Mouse (Mus musculus): ENCODE measurements at regions not wholly inside any gene's neighbourhood (a gene's known extent, or its start where the extent isn't known, plus 50 kb on each side); places are given as distances from the start of the nearest gene placed in this dataset.

- Histone ChIP-seq H3K27ac (ENCODE audit: insufficient read depth, low read length) (no peak overlapping the region), H3K4me1 (ENCODE audit: control insufficient read depth, insufficient read depth, low read length) (no peaks in the 10 kb centered on the region), H3K4me3 (ENCODE audit: insufficient read depth, low read length) (no peak overlapping the region)
- TF ChIP-seq POLR2A (IDR thresholded peaks at IDR 0.05; ENCODE audit: low read depth, low read length) = no peak
Observed at GRCm38 (mm10) chr12:9952372-9952771, 382.5 kb downstream of the Osr1 start.

- Histone ChIP-seq H3K4me1 (ENCODE audit: control insufficient read depth, insufficient read depth, low read length) (no peaks in the 10 kb centered on the region), H3K27ac (ENCODE audit: insufficient read depth, low read length) (no peak overlapping the region), H3K4me3 (ENCODE audit: insufficient read depth, low read length) (no peak overlapping the region)
- TF ChIP-seq CTCF (IDR thresholded peaks at IDR 0.05; ENCODE audit: borderline replicate concordance, insufficient read depth, low read length) (no peak), POLR2A (IDR thresholded peaks at IDR 0.05; ENCODE audit: low read depth, low read length) (no peak)
Observed at GRCm38 (mm10) chr12:9954178-9954888, 384.4 kb downstream of the Osr1 start.

- H3K4me1 ChIP-seq (ENCODE audit: control insufficient read depth, insufficient read depth, low read length) = no peaks in the 10 kb centered on the region
- no peak overlapping the region for H3K27ac ChIP-seq (ENCODE audit: insufficient read depth, low read length)
- H3K4me3 ChIP-seq (ENCODE audit: insufficient read depth, low read length) = no peak overlapping the region
- TF ChIP-seq CTCF (IDR thresholded peaks at IDR 0.05; ENCODE audit: borderline replicate concordance, insufficient read depth, low read length) (no peak), POLR2A (IDR thresholded peaks at IDR 0.05; ENCODE audit: low read depth, low read length) (no peak)
Observed at GRCm38 (mm10) chr12:9969390-9969789, 399.5 kb downstream of the Osr1 start.

- no peak for TF ChIP-seq POLR2A (IDR thresholded peaks at IDR 0.05; ENCODE audit: low read depth, low read length)
- no peak for TF ChIP-seq CTCF (IDR thresholded peaks at IDR 0.05; ENCODE audit: borderline replicate concordance, insufficient read depth, low read length)
- Histone ChIP-seq H3K4me1 (ENCODE audit: control insufficient read depth, insufficient read depth, low read length) (no peaks in the 10 kb centered on the region), H3K27ac (ENCODE audit: insufficient read depth, low read length) (no peak overlapping the region), H3K4me3 (ENCODE audit: insufficient read depth, low read length) (no peak overlapping the region)
Observed at GRCm38 (mm10) chr12:9970771-9971170, 399.0 kb upstream of the Nt5c1b start.

GRCm38 (mm10) chr12:9978494-9979112 is 391.2 kb upstream of the Nt5c1b start:
- TF ChIP-seq POLR2A (IDR thresholded peaks at IDR 0.05; ENCODE audit: low read depth, low read length) (no peak), CTCF (IDR thresholded peaks at IDR 0.05; ENCODE audit: borderline replicate concordance, insufficient read depth, low read length) (no peak)
- peaks cover 7% of the 10 kb centered on the region for H3K4me1 ChIP-seq (ENCODE audit: control insufficient read depth, insufficient read depth, low read length)
- no peak overlapping the region for H3K4me3 ChIP-seq (ENCODE audit: insufficient read depth, low read length)
- H3K27ac ChIP-seq (ENCODE audit: insufficient read depth, low read length) = peak overlapping the region; percentile 75

- Histone ChIP-seq H3K4me3 (ENCODE audit: insufficient read depth, low read length) (no peak overlapping the region), H3K4me1 (ENCODE audit: control insufficient read depth, insufficient read depth, low read length) (peaks cover 7% of the 10 kb centered on the region), H3K27ac (ENCODE audit: insufficient read depth, low read length) (peak overlapping the region; percentile 75)
- TF ChIP-seq CTCF (IDR thresholded peaks at IDR 0.05; ENCODE audit: borderline replicate concordance, insufficient read depth, low read length) = no peak
- TF ChIP-seq POLR2A (IDR thresholded peaks at IDR 0.05; ENCODE audit: low read depth, low read length) = no peak
Observed at GRCm38 (mm10) chr12:9979113-9979507, 390.7 kb upstream of the Nt5c1b start.

- TF ChIP-seq CTCF (IDR thresholded peaks at IDR 0.05; ENCODE audit: borderline replicate concordance, insufficient read depth, low read length) (no peak), POLR2A (IDR thresholded peaks at IDR 0.05; ENCODE audit: low read depth, low read length) (no peak)
- 0 out of 2 replicates have a peak, but pooled peaks cover under 1% of the 10 kb centered on the region for H3K4me1 ChIP-seq (ENCODE audit: control insufficient read depth, insufficient read depth, low read length)
- no peak overlapping the region for H3K27ac ChIP-seq (ENCODE audit: insufficient read depth, low read length)
- H3K4me3 ChIP-seq (ENCODE audit: insufficient read depth, low read length) = no peak overlapping the region
Observed at GRCm38 (mm10) chr12:9991305-9991704, 378.5 kb upstream of the Nt5c1b start.

- no peak for TF ChIP-seq CTCF (IDR thresholded peaks at IDR 0.05; ENCODE audit: borderline replicate concordance, insufficient read depth, low read length)
- TF ChIP-seq POLR2A (IDR thresholded peaks at IDR 0.05; ENCODE audit: low read depth, low read length) = no peak
- Histone ChIP-seq H3K27ac (ENCODE audit: insufficient read depth, low read length) (no peak overlapping the region), H3K4me3 (ENCODE audit: insufficient read depth, low read length) (no peak overlapping the region), H3K4me1 (ENCODE audit: control insufficient read depth, insufficient read depth, low read length) (peaks cover 6% of the 10 kb centered on the region)
Observed at GRCm38 (mm10) chr12:9995670-9996069, 374.1 kb upstream of the Nt5c1b start.

- peaks cover 6% of the 10 kb centered on the region for H3K4me1 ChIP-seq (ENCODE audit: control insufficient read depth, insufficient read depth, low read length)
- no peak overlapping the region for H3K4me3 ChIP-seq (ENCODE audit: insufficient read depth, low read length)
- H3K27ac ChIP-seq (ENCODE audit: insufficient read depth, low read length) = peak overlapping the region; percentile 42; the same call in 1 of the 2 replicates
- TF ChIP-seq CTCF (IDR thresholded peaks at IDR 0.05; ENCODE audit: borderline replicate concordance, insufficient read depth, low read length) (no peak), POLR2A (IDR thresholded peaks at IDR 0.05; ENCODE audit: low read depth, low read length) (no peak)
Observed at GRCm38 (mm10) chr12:9996455-9997189, 373.2 kb upstream of the Nt5c1b start.

- Histone ChIP-seq H3K4me1 (ENCODE audit: control insufficient read depth, insufficient read depth, low read length) (peaks cover 6% of the 10 kb centered on the region), H3K27ac (ENCODE audit: insufficient read depth, low read length) (peak overlapping the region; percentile 42; the same call in 1 of the 2 replicates), H3K4me3 (ENCODE audit: insufficient read depth, low read length) (no peak overlapping the region)
- TF ChIP-seq CTCF (IDR thresholded peaks at IDR 0.05; ENCODE audit: borderline replicate concordance, insufficient read depth, low read length) (no peak), POLR2A (IDR thresholded peaks at IDR 0.05; ENCODE audit: low read depth, low read length) (no peak)
Observed at GRCm38 (mm10) chr12:9997190-9997561, 372.6 kb upstream of the Nt5c1b start.

Measured in embryonic fibroblast, embryonic 13.5 days (primary cell).